Mouse (Mus musculus) liver, embryonic 13.5 days (tissue): ENCODE data around the gene Gfra1. TPM values are rescaled to one million over a fixed set of nuclear protein-coding genes. Genes with fewer than 3 reads are reported as not detected.

Source experiments
- ATAC-seq: fragments of 200-750 bp; cut with Nextera tagmentation; 2 replicates; pipeline ENCODE4 v1.8.0; 2017; ENCODE audit warnings: low read depth, mild to moderate bottlenecking, moderate number of reproducible peaks, moderate library complexity
- DNase-seq: peaks from one replicate; pipeline ENCODE4 v3.0.0; 2022
- H3K27ac ChIP-seq: fragments of 300-500 bp; sonication (generic); 2 replicates; pipeline ENCODE4 v1.5.1; 2015; ENCODE audit warnings: moderate library complexity, mild to moderate bottlenecking, inconsistent platforms
- H3K27me3 ChIP-seq: fragments of 300-500 bp; sonication (generic); 2 replicates; pipeline ENCODE4 v1.6.1; 2015; ENCODE audit warnings: mild to moderate bottlenecking, inconsistent platforms
- H3K36me3 ChIP-seq: fragments of 300-500 bp; sonication (generic); 2 replicates; pipeline ENCODE4 v1.6.1; 2015; ENCODE audit warnings: mild to moderate bottlenecking, inconsistent platforms
- H3K4me1 ChIP-seq: fragments of 300-500 bp; sonication (generic); replicated peaks from 2 replicates; pipeline ENCODE4 v1.6.1; 2015; ENCODE audit warnings: inconsistent platforms
- H3K4me2 ChIP-seq: fragments of 300-500 bp; sonication (generic); 2 replicates; pipeline ENCODE4 v1.6.1; 2015; ENCODE audit warnings: inconsistent platforms, mild to moderate bottlenecking, moderate library complexity
- H3K4me3 ChIP-seq: fragments of 300-500 bp; sonication (generic); replicated peaks from 2 replicates; pipeline ENCODE4 v1.5.1; 2015; ENCODE audit warnings: mild to moderate bottlenecking, inconsistent platforms
- H3K9ac ChIP-seq: fragments of 300-500 bp; sonication (generic); 2 replicates; pipeline ENCODE4 v1.6.1; 2015; ENCODE audit warnings: mild to moderate bottlenecking, inconsistent platforms
- H3K9me3 ChIP-seq: fragments of 300-500 bp; sonication (generic); replicated peaks from 2 replicates; pipeline ENCODE4 v1.6.1; 2016; ENCODE audit warnings: inconsistent platforms
- WGBS: fragments of 180-500 bp; shearing (Covaris S2); methylation state at CpG from one replicate; pipeline ENCODE4 v1.1.7; 2015; ENCODE audit not compliant: insufficient replicate concordance; 5-methylcytosine and 5-hydroxymethylcytosine counted together
- polyA plus RNA-seq: library from polyadenylated mRNA; unstranded; fragments of >200 nt; fragmentation: Nextera tagmentation; extraction: Ambion mirVana; gene quantifications from 2 replicates; pipeline ENCODE4 v1.2.1, GENCODE M21; 2015

Gene Gfra1
- polyA plus RNA-seq, 1 experiment from 2014 or later = 5.8 TPM

- Histone ChIP-seq H3K27ac (no peak overlapping the region), H3K4me2 (no peak overlapping the region), H3K36me3 (no peaks in the 10 kb centered on the region), H3K4me3 (no peak overlapping the region), H3K27me3 (no peaks in the 10 kb centered on the region), H3K9me3 (no peaks in the 10 kb centered on the region), H3K9ac (no peak overlapping the region), H3K4me1 (no peaks in the 10 kb centered on the region)
- 56% methylated on average over 9 of the region's 9 CpGs for WGBS
- DNase-seq (no peak), ATAC-seq (no peak)
These were observed 180.4 kb downstream of the Gfra1 start for GRCm38 (mm10) chr19:58275281-58275680.

- Histone ChIP-seq H3K27me3 (no peaks in the 10 kb centered on the region), H3K4me3 (no peak overlapping the region), H3K4me1 (no peaks in the 10 kb centered on the region), H3K9ac (no peak overlapping the region), H3K4me2 (no peak overlapping the region), H3K27ac (no peak overlapping the region), H3K9me3 (no peaks in the 10 kb centered on the region), H3K36me3 (no peaks in the 10 kb centered on the region)
- WGBS = 79% methylated on average over 8 of the region's 8 CpGs
- DNase-seq (no peak), ATAC-seq (no peak)
These were observed 183.9 kb downstream of the Gfra1 start for GRCm38 (mm10) chr19:58271815-58272214.

GRCm38 (mm10) chr19:58270778-58271177 is 184.9 kb downstream of the Gfra1 start:
- Histone ChIP-seq H3K27me3 (no peaks in the 10 kb centered on the region), H3K36me3 (no peaks in the 10 kb centered on the region), H3K4me1 (no peaks in the 10 kb centered on the region), H3K9me3 (no peaks in the 10 kb centered on the region), H3K4me3 (no peak overlapping the region), H3K4me2 (no peak overlapping the region), H3K27ac (no peak overlapping the region), H3K9ac (no peak overlapping the region)
- DNase-seq (no peak), ATAC-seq (no peak)
- WGBS = 61% methylated on average over 5 of the region's 5 CpGs

- Histone ChIP-seq H3K27me3 (no peaks in the 10 kb centered on the region), H3K4me3 (no peak overlapping the region), H3K4me2 (no peak overlapping the region), H3K9me3 (no peaks in the 10 kb centered on the region), H3K4me1 (no peaks in the 10 kb centered on the region), H3K27ac (no peak overlapping the region), H3K36me3 (no peaks in the 10 kb centered on the region), H3K9ac (no peak overlapping the region)
- ATAC-seq (no peak), DNase-seq (no peak)
- 67% methylated on average over 4 of the region's 4 CpGs for WGBS
These were observed 187.2 kb downstream of the Gfra1 start for GRCm38 (mm10) chr19:58268476-58268875.

- WGBS = 40% methylated on average over 7 of the region's 7 CpGs
- Histone ChIP-seq H3K9me3 (no peaks in the 10 kb centered on the region), H3K27me3 (no peaks in the 10 kb centered on the region), H3K27ac (no peak overlapping the region), H3K4me2 (no peak overlapping the region), H3K36me3 (no peaks in the 10 kb centered on the region), H3K4me3 (no peak overlapping the region), H3K9ac (no peak overlapping the region), H3K4me1 (no peaks in the 10 kb centered on the region)
- ATAC-seq (no peak), DNase-seq (no peak)
These were observed 189.1 kb downstream of the Gfra1 start for GRCm38 (mm10) chr19:58266600-58266999.

- ATAC-seq (no peak), DNase-seq (no peak)
- Histone ChIP-seq H3K4me2 (no peak overlapping the region), H3K4me3 (no peak overlapping the region), H3K36me3 (no peaks in the 10 kb centered on the region), H3K9me3 (no peaks in the 10 kb centered on the region), H3K27ac (no peak overlapping the region), H3K9ac (no peak overlapping the region), H3K27me3 (no peaks in the 10 kb centered on the region), H3K4me1 (no peaks in the 10 kb centered on the region)
- WGBS = 70% methylated on average over 8 of the region's 8 CpGs
These were observed 194.8 kb downstream of the Gfra1 start for GRCm38 (mm10) chr19:58260934-58261333.

GRCm38 (mm10) chr19:58259250-58259649 is 196.5 kb downstream of the Gfra1 start:
- H3K27me3 ChIP-seq = no peaks in the 10 kb centered on the region
- no peaks in the 10 kb centered on the region for H3K9me3 ChIP-seq
- H3K36me3 ChIP-seq = no peaks in the 10 kb centered on the region
- no peak overlapping the region for H3K9ac ChIP-seq
- no peaks in the 10 kb centered on the region for H3K4me1 ChIP-seq
- no peak overlapping the region for H3K27ac ChIP-seq
- H3K4me3 ChIP-seq = no peak overlapping the region
- no peak overlapping the region for H3K4me2 ChIP-seq
- WGBS = 69% methylated on average over 2 of the region's 2 CpGs
- no peak for ATAC-seq
- no peak for DNase-seq

GRCm38 (mm10) chr19:58256485-58256884 is 199.2 kb downstream of the Gfra1 start:
- no peak overlapping the region for H3K9ac ChIP-seq
- H3K36me3 ChIP-seq = no peaks in the 10 kb centered on the region
- H3K4me1 ChIP-seq = no peaks in the 10 kb centered on the region
- no peaks in the 10 kb centered on the region for H3K9me3 ChIP-seq
- H3K27ac ChIP-seq = no peak overlapping the region
- DNase-seq (no peak), ATAC-seq (no peak)
- WGBS = 64% methylated on average over 3 of the region's 3 CpGs
- H3K4me2 ChIP-seq = no peak overlapping the region
- H3K27me3 ChIP-seq = no peaks in the 10 kb centered on the region
- H3K4me3 ChIP-seq = no peak overlapping the region

GRCm38 (mm10) chr19:58255394-58255793 is 200.3 kb downstream of the Gfra1 start:
- Histone ChIP-seq H3K27me3 (no peaks in the 10 kb centered on the region), H3K4me3 (no peak overlapping the region), H3K4me2 (no peak overlapping the region), H3K27ac (no peak overlapping the region), H3K4me1 (no peaks in the 10 kb centered on the region), H3K9me3 (no peaks in the 10 kb centered on the region), H3K9ac (no peak overlapping the region), H3K36me3 (no peaks in the 10 kb centered on the region)
- ATAC-seq = no peak
- no peak for DNase-seq
- WGBS = 61% methylated on average over 7 of the region's 7 CpGs

GRCm38 (mm10) chr19:58254172-58254571 is 201.5 kb downstream of the Gfra1 start:
- Histone ChIP-seq H3K4me3 (no peak overlapping the region), H3K27ac (no peak overlapping the region), H3K36me3 (no peaks in the 10 kb centered on the region), H3K27me3 (no peaks in the 10 kb centered on the region), H3K4me1 (no peaks in the 10 kb centered on the region), H3K9ac (no peak overlapping the region), H3K4me2 (no peak overlapping the region), H3K9me3 (no peaks in the 10 kb centered on the region)
- DNase-seq (no peak), ATAC-seq (no peak)
- WGBS = 59% methylated on average over 3 of the region's 3 CpGs

- DNase-seq = no peak
- H3K9me3 ChIP-seq = no peaks in the 10 kb centered on the region
- H3K4me2 ChIP-seq = no peak overlapping the region
- no peaks in the 10 kb centered on the region for H3K4me1 ChIP-seq
- WGBS = 66% methylated on average over 4 of the region's 4 CpGs
- H3K4me3 ChIP-seq = no peak overlapping the region
- no peaks in the 10 kb centered on the region for H3K36me3 ChIP-seq
- no peaks in the 10 kb centered on the region for H3K27me3 ChIP-seq
- H3K27ac ChIP-seq = no peak overlapping the region
- H3K9ac ChIP-seq = no peak overlapping the region
- no peak for ATAC-seq
These were observed 204.0 kb downstream of the Gfra1 start for GRCm38 (mm10) chr19:58251698-58252097.

GRCm38 (mm10) chr19:58251095-58251494 is 204.6 kb downstream of the Gfra1 start:
- no peaks in the 10 kb centered on the region for H3K36me3 ChIP-seq
- H3K9ac ChIP-seq = no peak overlapping the region
- H3K27me3 ChIP-seq = no peaks in the 10 kb centered on the region
- WGBS = 49% methylated on average over 6 of the region's 6 CpGs
- H3K9me3 ChIP-seq = no peaks in the 10 kb centered on the region
- ATAC-seq (no peak), DNase-seq (no peak)
- no peaks in the 10 kb centered on the region for H3K4me1 ChIP-seq
- H3K27ac ChIP-seq = no peak overlapping the region
- no peak overlapping the region for H3K4me2 ChIP-seq
- H3K4me3 ChIP-seq = no peak overlapping the region
